ENCODE assay signal across 18 mouse cellular contexts in genomic region chr16:32728240-32728639, GRCm38 (mm10). TPM values are rescaled to one million over a fixed set of nuclear protein-coding genes. Genes with fewer than 3 reads are reported as not detected.
DNase-seq lines count a peak whose midpoint lies in the region; ATAC-seq and TF ChIP-seq lines count a peak whose summit lies in the region.
"Had no signal": no experiment of that assay in that cellular context is flagged by ENCODE, and none has a peak within 500 bp of the region (broad histone marks: within the 10 kb centered on the region; RNA-seq: fewer than 3 reads in every experiment).

No protein-coding gene starts in this region.

- no peak overlapping the region; the same call in 1 of the 2 replicates for H3K27ac ChIP-seq in liver, adult 2 months (replicated peaks; ENCODE audit: insufficient read depth, low read depth, low read length)
- H3K27ac ChIP-seq in liver, embryonic 11.5 days (ENCODE audit: low read depth, low read length), result no peak overlapping the region
- no peak overlapping the region for H3K27ac ChIP-seq in stomach, postnatal 0 days (replicated peaks)
- H3K27ac ChIP-seq: forebrain, embryonic 15.5 days; heart, adult 2 months had no signal

- no peak overlapping the region for H3K4me3 ChIP-seq in liver, adult 2 months (ENCODE audit: insufficient read depth, low read depth, low read length)
- no peak overlapping the region for H3K4me3 ChIP-seq in liver, embryonic 11.5 days (ENCODE audit: low read depth, low read length)
- H3K4me3 ChIP-seq in stomach, postnatal 0 days (ENCODE audit: low read depth, low read length), result no peak overlapping the region
- H3K4me3 ChIP-seq: forebrain, embryonic 15.5 days; heart, adult 2 months had no signal

- no peak overlapping the region for H3K4me2 ChIP-seq in liver, embryonic 11.5 days
- no peak overlapping the region for H3K4me2 ChIP-seq in stomach, postnatal 0 days (replicated peaks; ENCODE audit: low read depth)
- H3K4me2 ChIP-seq: forebrain, embryonic 15.5 days; lung, embryonic 14.5 days had no signal

- DNase-seq in liver, adult 2 months (ENCODE audit: extremely low read depth, low read depth, low spot score), result peak; percentile 59
- no peak for DNase-seq in liver, embryonic 11.5 days (ENCODE audit: low spot score)
- peak; percentile 91 for DNase-seq in Patski (ENCODE audit: low read depth, low spot score)
- DNase-seq in kidney, adult 9 months, result peak; percentile 59
- peak; percentile 57 for DNase-seq in stomach, postnatal 0 days (ENCODE audit: low spot score)
- no peak for DNase-seq in right cerebral cortex, postnatal 25 days
- no peak for DNase-seq in frontal cortex, postnatal 14 days (ENCODE audit: low spot score in 2 of 2)
- DNase-seq: adrenal gland, adult 8-10 months; cerebellum, adult 9-10 months; heart, adult 2 months; layer of hippocampus, postnatal 36 days; lung, embryonic 14.5 days; thymus, adult 2 months had no signal

- in situ Hi-C loops in Patski (cut with MboI; ENCODE audit: low pct_unique_long_range_greater_than_20kb), result loop anchor here (5.0 kb wide), 1 partner anchor 74 kb away; no protein-coding TSS in a partner anchor

- peaks cover 3% of the 10 kb centered on the region for H3K4me1 ChIP-seq in liver, adult 2 months (ENCODE audit: control insufficient read depth, insufficient read depth, low read length)
- H3K4me1 ChIP-seq in liver, embryonic 11.5 days (replicated peaks; ENCODE audit: control insufficient read depth, insufficient read depth, low read length), result 0 out of 2 replicates have a peak, but pooled peaks cover 2% of the 10 kb centered on the region
- no peaks in the 10 kb centered on the region for H3K4me1 ChIP-seq in stomach, postnatal 0 days (replicated peaks; ENCODE audit: control insufficient read depth, insufficient read depth)
- H3K4me1 ChIP-seq: forebrain, embryonic 15.5 days had no signal

- TF ChIP-seq EP300 in stomach, postnatal 0 days (optimal IDR thresholded peaks at IDR 0.05), result no peak

- no peaks in the 10 kb centered on the region for H3K9me3 ChIP-seq in liver, embryonic 11.5 days (ENCODE audit: control insufficient read depth, low read length)
- H3K9me3 ChIP-seq in stomach, postnatal 0 days (ENCODE audit: control insufficient read depth, low read length), result no peaks in the 10 kb centered on the region
- H3K9me3 ChIP-seq: forebrain, embryonic 15.5 days had no signal

- POLR2A ChIA-PET in Patski (lab: Charles Lee), result interaction anchor here (0.6 kb wide), 1 partner anchor 75 kb away, joined by 4 read pairs; no protein-coding TSS in a partner anchor

- H3K36me3 ChIP-seq in liver, adult 2 months (ENCODE audit: control insufficient read depth, insufficient read depth, low read length), result no peaks in the 10 kb centered on the region
- H3K36me3 ChIP-seq in liver, embryonic 11.5 days (ENCODE audit: control insufficient read depth, insufficient read depth, low read length), result no peaks in the 10 kb centered on the region
- no peaks in the 10 kb centered on the region for H3K36me3 ChIP-seq in stomach, postnatal 0 days (ENCODE audit: control insufficient read depth, insufficient read depth, low read length)
- H3K36me3 ChIP-seq: forebrain, embryonic 15.5 days had no signal

- CTCF ChIA-PET in Patski (lab: Charles Lee), result interaction anchor here (1.4 kb wide), 2 partner anchors 14 to 69 kb away, joined by 3 to 4 read pairs; no protein-coding TSS in a partner anchor

- TF ChIP-seq POLR2A in liver, adult 2 months (IDR thresholded peaks at IDR 0.05; ENCODE audit: extremely low read depth, insufficient read depth, low read length), result no peak

- no peak overlapping the region for H3K9ac ChIP-seq in liver, adult 2 months (ENCODE audit: low read depth, low read length)
- H3K9ac ChIP-seq in liver, embryonic 11.5 days (ENCODE audit: low read depth, low read length), result no peak overlapping the region
- H3K9ac ChIP-seq in stomach, postnatal 0 days (ENCODE audit: low read length), result no peak overlapping the region
- H3K9ac ChIP-seq: forebrain, embryonic 15.5 days; lung, embryonic 14.5 days had no signal

- H3K27me3 ChIP-seq in liver, adult 2 months (ENCODE audit: control insufficient read depth, insufficient read depth, low read length), result no peaks in the 10 kb centered on the region
- no peaks in the 10 kb centered on the region for H3K27me3 ChIP-seq in liver, embryonic 11.5 days (replicated peaks; ENCODE audit: control insufficient read depth, insufficient read depth, low read length)
- H3K27me3 ChIP-seq in Patski, result no peaks in the 10 kb centered on the region
- no peaks in the 10 kb centered on the region for H3K27me3 ChIP-seq in stomach, postnatal 0 days (ENCODE audit: control insufficient read depth, insufficient read depth, low read length)
- H3K27me3 ChIP-seq: CH12.LX; forebrain, embryonic 15.5 days had no signal

- H3K79me2 ChIP-seq in liver, adult 2 months (ENCODE audit: control insufficient read depth, insufficient read depth, low read length), result no peaks in the 10 kb centered on the region

- no peak for TF ChIP-seq CTCF in liver, adult 2 months (IDR thresholded peaks at IDR 0.05; ENCODE audit: low read depth, low read length)
- no peak for TF ChIP-seq CTCF in Patski (IDR thresholded peaks at IDR 0.05)
- no peak for TF ChIP-seq CTCF in stomach, postnatal 0 days (IDR thresholded peaks at IDR 0.05; ENCODE audit: low read depth)

- no peak for ATAC-seq in liver, embryonic 11.5 days (replicated peaks; ENCODE audit: low FRiP score)
- peak; percentile 97 for ATAC-seq in Patski
- ATAC-seq in stomach, postnatal 0 days (ENCODE audit: low FRiP score, low TSS enrichment), result peak; percentile 77
- ATAC-seq: forebrain, embryonic 15.5 days had no signal

RNA-seq across cellular contexts. Expression of gene Muc4, which starts 7.4 kb away (rescaled TPM):
- 0.18 TPM in 1 of 2 replicates, not detected in the other for total RNA-seq in liver, adult 2 months (2014; rRNA removed)
- polyA plus RNA-seq in liver, adult 2 months (2012; rRNA removed), result 0.02 TPM in 2 replicates
- 0.41 and 0.66 TPM in 2 replicates for polyA plus RNA-seq in liver, embryonic 11.5 days (2014; fragmentation: Nextera tagmentation; extraction: Ambion mirVana)
- polyA plus RNA-seq in Patski (2021), result not detected
- 2.5 and 2.8 TPM in 2 replicates for polyA plus RNA-seq in stomach, postnatal 0 days (2015; fragmentation: Nextera tagmentation; extraction: Ambion mirVana)
- total RNA-seq: adrenal gland, adult 8-10 months; layer of hippocampus, postnatal 36 days; megakaryocyte progenitor cell, adult 5-6 weeks; midbrain, postnatal 0 days had no signal
- polyA plus RNA-seq: forebrain, embryonic 15.5 days; limb, embryonic 11.5 days; midbrain, postnatal 0 days had no signal

Comparison
In these comparisons a context has a peak if more than half of its experiments do, and no peak if none do; other contexts are left out.
1. DNase-seq: peak in liver, adult 2 months (single experiment), Patski (single experiment), kidney, adult 9 months (single experiment) and stomach, postnatal 0 days (single experiment); none in liver, embryonic 11.5 days (single experiment), right cerebral cortex, postnatal 25 days (single experiment) and frontal cortex, postnatal 14 days (0 of 2).